Mouse (Mus musculus): ENCODE measurements at regions not wholly inside any gene's neighbourhood (a gene's known extent, or its start where the extent isn't known, plus 50 kb on each side); places are given as distances from the start of the nearest gene placed in this dataset.

DNA sequence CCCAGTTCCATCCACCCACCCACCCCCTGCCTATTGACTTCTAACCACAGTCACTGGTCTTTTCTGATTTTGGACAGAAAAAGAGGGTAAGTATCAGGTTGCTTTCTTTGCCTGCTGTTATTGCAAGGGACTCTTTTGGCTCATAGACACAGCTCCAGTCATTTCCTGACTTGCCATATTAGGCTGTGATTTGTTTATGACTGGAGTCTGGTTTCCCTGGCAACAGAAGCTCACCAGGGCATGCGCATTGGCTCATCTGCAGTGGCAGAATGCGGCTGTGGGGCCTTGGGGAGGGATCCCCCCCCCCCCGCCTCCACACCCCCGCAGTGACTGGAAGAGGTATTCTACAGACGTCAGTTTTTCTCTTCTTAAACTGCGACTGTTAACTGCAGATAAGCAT lies 65.9 kb downstream of the Cdr1 start:
- intact Hi-C loops (cut with DNase I) = no loop called here
- peak; percentile 5 to 22 for DNase-seq

- intact Hi-C loops (cut with DNase I) = no loop called here
Observed at GRCm38 (mm10) chrX:61117368-61117767, 68.0 kb downstream of the Cdr1 start.

DNA sequence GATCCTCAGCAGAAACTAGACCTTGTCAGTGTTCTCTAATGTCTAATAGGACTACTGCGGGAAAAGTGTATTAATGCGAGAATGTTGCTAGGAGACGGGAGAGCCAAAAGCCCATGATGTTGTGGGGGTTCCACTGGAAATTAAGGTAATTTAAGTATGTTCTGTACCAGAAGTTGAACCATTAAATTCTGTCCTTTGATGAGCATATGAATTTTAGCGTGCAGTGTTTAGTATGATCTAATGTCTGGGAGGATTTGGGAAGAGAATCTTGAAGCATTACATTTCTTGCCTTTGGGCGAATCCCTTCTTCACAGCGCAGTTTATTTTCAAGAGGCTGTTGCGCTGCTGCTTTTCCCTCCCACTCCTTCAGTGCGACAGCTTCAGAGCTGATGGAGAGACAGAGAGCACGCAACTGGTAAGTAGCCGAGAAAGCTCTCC lies 69.3 kb downstream of the Cdr1 start:
- DNase-seq = no peak
- intact Hi-C loops (cut with DNase I) = no loop called here

More at GRCm38 (mm10) chrX:61117368-61117767, 68.0 kb downstream of the Cdr1 start:
- DNase-seq = no peak
